Mouse (Mus musculus): Measurements from ENCODE around the gene Ran.

- TF ChIP-seq CTCF (IDR thresholded peaks at IDR 0.05; ENCODE audit: low read depth) (no peak), EP300 (IDR thresholded peaks at IDR 0.05; ENCODE audit: low read depth) (no peak)
These were observed 49.0 kb upstream of the Ran start for GRCm38 (mm10) chr5:128970878-128971277.

Data from liver, embryonic 14.5 days (tissue).